Mouse (Mus musculus) thymus, adult 2 months (tissue): Measurements from ENCODE around the gene Ssu72. TPM values are rescaled to one million over a fixed set of nuclear protein-coding genes. Genes with fewer than 3 reads are reported as not detected.

Experiments used
- DNase-seq: peaks from one replicate; pipeline ENCODE4 v3.0.0; 2021
- H3K27ac ChIP-seq: fragments of 200-500 bp; 2 replicates; pipeline ENCODE4 v1.5.1; 2012; ENCODE audit warnings: low read length, control low read depth; ENCODE audit not compliant: control insufficient read depth, insufficient read depth
- H3K27me3 ChIP-seq: fragments of 200-500 bp; 2 replicates; pipeline ENCODE4 v1.6.1; 2012; ENCODE audit warnings: mild to moderate bottlenecking, low read length, moderate library complexity, mixed read lengths; ENCODE audit not compliant: control insufficient read depth, insufficient read depth
- H3K36me3 ChIP-seq: fragments of 200-500 bp; 2 replicates; pipeline ENCODE4 v1.6.1; 2012; ENCODE audit warnings: mild to moderate bottlenecking, low read length, moderate library complexity; ENCODE audit not compliant: control insufficient read depth, insufficient read depth
- H3K4me1 ChIP-seq: fragments of 200-500 bp; replicated peaks from 2 replicates; pipeline ENCODE4 v1.6.1; 2012; ENCODE audit warnings: low read length; ENCODE audit not compliant: control insufficient read depth, insufficient read depth
- H3K4me3 ChIP-seq: fragments of 200-500 bp; 2 replicates; pipeline ENCODE4 v1.5.1; 2012; ENCODE audit warnings: mild to moderate bottlenecking, low read length, control low read depth, moderate library complexity; ENCODE audit not compliant: control insufficient read depth, insufficient read depth
- CTCF ChIP-seq: fragments of 200-500 bp; IDR thresholded peaks from 2 replicates; pipeline ENCODE4 v1.5.1; 2012; ENCODE audit warnings: mild to moderate bottlenecking, control low read depth, low read length, moderate library complexity, borderline replicate concordance; ENCODE audit not compliant: control insufficient read depth, poor library complexity, insufficient read depth; ENCODE audit errors: extremely low read depth
- POLR2A ChIP-seq: fragments of 200-500 bp; IDR thresholded peaks from 2 replicates; pipeline ENCODE4 v1.6.1; 2012; ENCODE audit warnings: mild to moderate bottlenecking, low read length, control low read depth, moderate library complexity; ENCODE audit not compliant: control insufficient read depth, poor library complexity, insufficient read depth; ENCODE audit errors: extremely low read depth
- WGBS: fragments of 180-500 bp; shearing (Covaris S2); methylation state at CpG from one replicate; pipeline ENCODE4 v1.1.7; 2018; 5-methylcytosine and 5-hydroxymethylcytosine counted together
- polyA plus RNA-seq: library from polyadenylated mRNA; depleted of rRNA; stranded (reverse); fragments of >200 nt; gene quantifications from 2 replicates; pipeline ENCODE4 v1.2.3, GENCODE M21; 2012

Gene Ssu72
- polyA plus RNA-seq, 1 experiment = 184 TPM

DNA sequence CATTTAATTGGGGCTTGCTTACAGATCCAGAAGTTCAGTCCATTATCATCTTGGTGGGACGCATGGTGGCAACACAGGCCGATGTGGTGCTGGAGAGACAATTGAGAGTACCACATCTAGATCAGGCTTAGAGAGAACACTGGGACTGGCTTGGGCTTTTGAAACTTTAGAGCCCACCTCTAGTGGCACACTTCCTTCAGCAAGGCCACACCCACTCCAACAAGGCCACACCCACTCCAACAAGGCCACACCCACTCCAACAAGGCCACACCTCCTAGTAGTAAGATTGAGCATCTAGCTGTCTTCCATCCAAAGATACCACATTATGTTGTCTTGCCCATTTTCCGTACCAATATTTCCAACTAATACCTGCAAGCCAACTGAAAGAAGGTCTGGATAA, 12.2 kb upstream of the Ssu72 start:
- Histone ChIP-seq H3K4me3 (no peak overlapping the region), H3K4me1 (peaks cover 14% of the 10 kb centered on the region), H3K27me3 (no peaks in the 10 kb centered on the region), H3K27ac (no peak overlapping the region), H3K36me3 (no peaks in the 10 kb centered on the region)
- no peak for DNase-seq
- TF ChIP-seq POLR2A = no peak
- no peak for TF ChIP-seq CTCF
- WGBS = 96% methylated on average over 3 of the region's 3 CpGs

- no peaks in the 10 kb centered on the region for H3K27me3 ChIP-seq
- H3K27ac ChIP-seq = 0 out of 2 replicates have a peak within 1 kb of the TSS, but pooled peaks have one; percentile 1
- TF ChIP-seq POLR2A (no peak), CTCF (no peak)
- peak within 1 kb of the TSS; percentile 66 for H3K4me3 ChIP-seq
- 2% methylated on average over 46 of the region's 47 CpGs for WGBS
- H3K4me1 ChIP-seq = peaks cover 14% of the 10 kb centered on the region
- peak; percentile 64 for DNase-seq
- H3K36me3 ChIP-seq = no peaks in the 10 kb centered on the region
Measured at GRCm38 (mm10) chr4:155694111-155694481, 10.5 kb upstream of the Ssu72 start, which contains the start of gene Fndc10. Gene Fndc10 (plus strand): TSS chr4:155694342.

DNA sequence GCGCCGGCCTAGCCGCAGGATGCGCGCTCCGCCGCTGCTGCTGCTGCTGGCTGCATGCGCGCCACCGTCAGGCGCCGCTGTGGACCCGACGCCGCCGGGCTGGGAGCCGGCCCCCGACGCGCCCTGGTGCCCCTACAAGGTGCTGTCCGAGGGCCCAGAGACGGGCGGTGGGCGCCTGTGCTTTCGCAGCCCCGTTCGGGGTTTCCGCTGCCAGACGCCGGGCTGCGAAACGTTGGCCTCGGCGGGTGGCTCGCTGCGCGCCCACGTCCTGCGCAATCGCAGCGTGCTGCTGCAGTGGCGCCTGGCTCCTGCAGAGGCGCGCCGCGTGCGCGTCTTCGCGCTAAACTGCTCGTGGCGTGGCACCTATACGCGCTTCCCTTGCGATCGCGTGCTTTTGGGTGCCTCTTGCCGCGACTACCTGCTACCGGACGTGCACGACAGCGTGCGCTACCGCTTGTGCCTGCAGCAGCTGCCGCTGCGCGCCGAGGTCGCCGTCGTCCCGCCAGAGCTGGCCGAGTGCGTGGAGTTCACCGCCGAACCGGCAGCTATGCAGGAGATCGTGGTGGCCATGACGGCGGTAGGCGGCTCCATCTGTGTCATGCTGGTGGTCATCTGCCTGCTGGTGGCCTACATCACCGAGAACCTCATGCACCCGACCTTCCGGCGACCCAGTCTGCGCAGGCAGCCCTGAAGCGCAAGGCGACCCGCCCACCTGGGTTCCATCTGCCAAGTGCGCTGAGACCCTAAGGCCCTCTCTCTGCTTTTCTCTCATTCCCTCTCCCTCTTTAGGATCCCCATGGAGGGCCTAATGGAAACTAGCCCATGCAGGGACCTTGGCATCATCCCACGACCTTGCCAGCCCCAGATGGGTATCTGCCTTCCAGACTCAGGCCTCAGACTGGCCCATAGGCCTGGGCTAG, 9.9 kb upstream of the Ssu72 start:
- Histone ChIP-seq H3K4me1 (peaks cover 14% of the 10 kb centered on the region), H3K4me3 (peak overlapping the region; percentile 66), H3K27me3 (no peaks in the 10 kb centered on the region), H3K36me3 (no peaks in the 10 kb centered on the region), H3K27ac (0 out of 2 replicates have a peak overlapping the region, but pooled peaks have one; percentile 1)
- TF ChIP-seq POLR2A (no peak), CTCF (peak; percentile 33; the same call in 1 of the 2 replicates)
- 2% methylated on average over 92 of the region's 92 CpGs for WGBS
- DNase-seq = peak; percentile 78

DNA sequence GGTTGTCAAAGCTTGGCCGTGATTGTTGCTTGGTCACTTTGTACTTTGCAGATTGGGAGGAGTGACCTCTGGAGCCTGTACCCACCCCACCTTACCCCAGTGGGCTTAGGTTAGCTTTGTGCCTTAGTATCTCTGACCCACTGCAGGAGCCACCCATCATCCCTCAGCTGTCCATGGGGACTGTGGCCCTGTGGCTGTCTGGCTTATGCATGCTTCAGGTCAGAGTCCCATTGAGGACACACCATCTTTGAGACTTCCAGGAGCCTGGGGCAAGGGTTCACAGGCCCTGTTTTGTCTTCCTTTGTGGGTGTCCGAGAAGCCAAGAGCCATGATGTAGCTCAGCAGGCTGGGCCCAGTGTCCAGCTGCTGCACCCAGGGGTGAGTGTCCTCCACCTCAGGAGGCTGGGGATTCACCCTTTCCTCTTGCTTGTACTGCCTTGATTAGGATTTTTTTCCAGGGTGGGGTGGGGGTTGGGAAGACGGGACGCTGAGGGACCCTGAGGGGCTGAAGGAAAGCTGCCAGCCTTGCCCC, 9.0 kb upstream of the Ssu72 start:
- Histone ChIP-seq H3K4me3 (no peak overlapping the region), H3K4me1 (peaks cover 14% of the 10 kb centered on the region), H3K27me3 (no peaks in the 10 kb centered on the region), H3K27ac (no peak overlapping the region), H3K36me3 (no peaks in the 10 kb centered on the region)
- TF ChIP-seq CTCF = no peak
- no peak for DNase-seq
- 98% methylated on average over 4 of the region's 4 CpGs for WGBS

DNA sequence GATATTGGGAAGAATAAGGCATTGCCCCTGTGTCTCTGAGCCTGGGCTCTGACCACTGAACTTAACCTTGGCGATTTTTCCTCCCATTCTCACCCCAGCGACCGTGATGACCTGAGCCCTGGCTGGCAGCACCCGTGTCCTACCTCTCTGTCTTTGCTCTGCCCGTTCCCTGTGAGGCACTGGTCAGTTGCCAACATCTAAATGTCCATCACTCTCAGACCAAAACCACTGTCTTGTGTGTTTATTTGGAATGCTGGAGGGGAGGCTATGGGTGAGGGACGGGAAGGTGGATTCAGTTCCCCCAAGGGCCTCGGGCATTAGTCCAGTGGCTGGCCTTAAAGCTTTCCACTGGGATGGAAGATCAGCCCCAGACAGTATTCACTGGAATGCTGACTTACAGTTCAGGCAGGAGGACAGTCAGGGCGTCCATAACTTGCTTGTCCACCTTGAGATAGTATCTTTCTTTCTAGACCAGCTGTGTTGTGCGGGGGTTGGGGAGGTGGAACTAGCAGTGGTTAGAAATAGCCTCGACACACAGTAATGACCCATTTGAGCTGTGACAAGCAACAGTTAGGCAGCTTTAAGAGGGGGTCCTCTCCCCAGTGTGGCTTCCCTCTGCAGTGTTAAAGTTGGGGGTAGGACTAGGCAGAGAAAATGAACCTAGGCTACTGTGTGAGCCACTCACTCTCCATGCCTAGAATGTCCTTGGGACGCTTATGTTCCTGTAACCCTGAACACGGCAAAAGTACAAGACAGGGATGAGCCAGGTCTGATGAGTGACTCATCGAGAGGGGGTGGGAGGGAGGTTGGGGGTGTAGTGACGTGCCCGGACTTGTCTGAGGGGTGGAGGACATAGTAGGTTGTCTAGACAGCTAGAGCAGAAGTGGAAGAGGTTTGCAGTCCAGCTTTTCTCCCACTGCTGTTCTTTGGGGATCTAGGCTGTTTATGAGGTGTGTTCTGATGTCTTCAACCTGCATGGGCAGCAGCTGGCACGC, 8.0 kb upstream of the Ssu72 start:
- H3K4me3 ChIP-seq = no peak overlapping the region

DNA sequence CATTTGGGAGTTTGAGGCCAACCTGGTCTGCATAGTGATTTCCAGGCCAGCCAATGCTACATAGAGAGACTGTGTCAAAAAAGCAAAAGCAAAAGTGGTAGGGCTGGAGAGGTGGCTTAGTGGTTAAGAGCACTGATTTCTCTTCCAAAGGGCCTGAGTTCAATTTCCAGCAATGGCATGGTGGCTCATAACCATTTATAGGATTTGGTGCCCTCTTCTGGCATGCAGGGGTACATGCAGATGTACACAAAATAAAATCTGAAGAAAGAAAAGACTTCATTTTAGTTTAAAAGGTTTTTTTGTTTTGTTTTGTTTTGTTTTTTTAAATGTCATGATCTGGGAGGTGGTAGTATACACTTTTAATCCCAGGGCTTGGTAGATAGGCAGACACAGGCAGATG, 4.2 kb upstream of the Ssu72 start:
- no peak for TF ChIP-seq CTCF
- no peak for TF ChIP-seq POLR2A
- H3K27ac ChIP-seq = no peak overlapping the region

More for the DNA sequence above, 8.0 kb upstream of the Ssu72 start:
- no peak overlapping the region for H3K27ac ChIP-seq
- TF ChIP-seq CTCF (no peak), POLR2A (no peak)
- no peaks in the 10 kb centered on the region for H3K36me3 ChIP-seq
- peaks cover 14% of the 10 kb centered on the region for H3K4me1 ChIP-seq
- no peaks in the 10 kb centered on the region for H3K27me3 ChIP-seq
- DNase-seq = no peak
- 89% methylated on average over 16 of the region's 16 CpGs for WGBS

DNA sequence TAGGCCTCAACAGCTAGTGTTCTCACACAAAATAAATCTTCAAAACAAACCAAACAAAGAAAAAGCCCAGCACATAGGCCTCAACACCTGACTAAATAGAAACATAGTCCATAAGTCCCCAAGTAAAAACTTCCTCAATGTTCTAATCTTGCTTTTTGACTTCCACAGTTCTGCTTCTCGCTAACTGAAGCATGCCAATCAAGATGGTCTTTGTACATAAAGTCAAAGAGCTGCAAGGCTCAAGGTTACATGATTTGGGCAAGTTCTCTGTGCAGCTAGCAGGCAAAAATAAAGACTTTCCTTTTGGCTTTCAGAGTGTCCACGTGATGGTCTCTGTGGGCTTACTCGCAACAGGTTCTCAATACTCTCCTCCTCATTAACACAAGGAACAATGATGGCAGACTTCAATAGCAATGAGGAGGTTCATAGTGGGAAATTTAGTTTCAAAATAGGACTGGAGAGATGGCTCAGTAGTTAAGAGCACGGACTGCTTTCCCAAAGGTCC, 1.1 kb upstream of the Ssu72 start:
- TF ChIP-seq CTCF = no peak
- TF ChIP-seq POLR2A = no peak
- 98% methylated on average over 4 of the region's 4 CpGs for WGBS
- Histone ChIP-seq H3K27ac (no peak overlapping the region), H3K27me3 (no peaks in the 10 kb centered on the region), H3K4me1 (peaks cover 8% of the 10 kb centered on the region), H3K4me3 (no peak overlapping the region), H3K36me3 (no peaks in the 10 kb centered on the region)
- no peak for DNase-seq

More for the DNA sequence above, 4.2 kb upstream of the Ssu72 start:
- Histone ChIP-seq H3K27me3 (no peaks in the 10 kb centered on the region), H3K4me1 (peaks cover 8% of the 10 kb centered on the region), H3K4me3 (no peak overlapping the region), H3K36me3 (no peaks in the 10 kb centered on the region)
- DNase-seq = peak; percentile 13
